Mouse (Mus musculus) neutrophil, adult 65 days (primary cell): ENCODE data around the gene Ttc24. TPM values are rescaled to one million over a fixed set of nuclear protein-coding genes. Genes with fewer than 3 reads are reported as not detected.

Experiments
- total RNA-seq: library from RNA; stranded (reverse); gene quantifications from 2 replicates; pipeline ENCODE4 v1.2.4, GENCODE M21; 2023

The Ttc24 gene
- not detected in 2 replicates for total RNA-seq

DNA sequence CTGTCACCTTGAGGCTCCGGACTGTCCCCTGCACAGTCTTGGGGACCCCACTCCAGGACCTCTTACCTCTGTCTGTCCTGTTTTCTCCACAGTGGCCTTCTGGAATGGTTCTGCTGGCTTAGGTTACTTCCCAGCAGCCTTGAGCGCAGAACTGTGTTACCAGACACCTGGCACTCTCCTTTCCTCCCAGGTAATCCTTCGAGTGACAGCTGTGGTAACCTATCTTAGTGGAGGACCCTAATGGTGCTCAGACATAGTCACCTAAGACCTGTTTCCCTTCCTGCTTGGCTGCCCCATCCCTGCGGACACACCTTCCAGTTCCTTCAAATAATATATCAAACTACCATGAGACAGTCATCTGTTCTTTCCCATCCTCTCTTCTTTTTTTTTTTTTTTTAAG lies at the start of gene Ttc24:
Gene Ttc24, minus strand, starts transcription at position 101 of the 400 bp plus-strand sequence.

DNA sequence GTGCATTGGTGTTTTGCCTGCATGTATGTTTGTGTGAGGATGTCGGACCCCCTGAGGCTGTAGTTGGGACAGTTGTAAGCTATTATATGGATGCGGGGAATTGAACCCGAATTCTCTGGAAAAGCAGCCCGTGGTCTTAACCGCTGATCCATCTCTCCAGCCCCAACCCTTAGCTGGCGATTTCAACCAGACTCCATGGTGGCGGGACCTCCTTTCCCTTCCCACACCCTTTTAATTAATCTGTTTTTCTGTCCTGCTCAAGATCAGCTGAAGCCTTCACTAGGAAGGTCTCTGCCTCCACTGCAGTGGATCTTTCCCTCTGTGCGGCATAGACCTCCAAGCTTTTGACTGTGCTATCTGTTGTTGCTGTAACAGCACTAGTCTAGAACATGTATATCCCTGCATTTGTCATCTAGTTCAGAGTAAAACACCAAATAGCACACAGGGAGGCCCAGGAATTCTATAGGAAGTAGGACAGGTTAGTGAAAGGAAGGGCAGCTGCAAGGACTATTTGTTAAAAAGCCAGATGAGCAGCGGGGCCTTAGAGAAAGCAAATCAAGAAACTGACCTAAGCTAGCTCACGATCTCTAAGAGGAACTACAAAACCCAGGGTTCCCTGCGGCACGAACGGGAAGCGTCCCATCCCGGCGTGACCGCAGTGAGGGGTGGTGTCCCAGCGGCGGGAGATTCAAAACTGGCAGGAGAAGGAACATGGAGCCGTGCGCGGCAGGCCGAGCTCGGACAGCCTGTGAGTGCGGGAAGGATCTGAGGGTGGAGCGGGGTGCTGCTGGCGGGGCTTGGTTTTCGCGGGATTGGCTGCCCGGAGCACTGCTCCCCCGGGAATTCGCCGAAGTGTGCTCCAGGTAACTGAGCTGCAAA lies 3.5 kb upstream of the Ttc24 start, which contains the start of gene Iqgap3:
Gene Iqgap3, plus strand, starts transcription at position 627 of the 879 bp plus-strand sequence.

DNA sequence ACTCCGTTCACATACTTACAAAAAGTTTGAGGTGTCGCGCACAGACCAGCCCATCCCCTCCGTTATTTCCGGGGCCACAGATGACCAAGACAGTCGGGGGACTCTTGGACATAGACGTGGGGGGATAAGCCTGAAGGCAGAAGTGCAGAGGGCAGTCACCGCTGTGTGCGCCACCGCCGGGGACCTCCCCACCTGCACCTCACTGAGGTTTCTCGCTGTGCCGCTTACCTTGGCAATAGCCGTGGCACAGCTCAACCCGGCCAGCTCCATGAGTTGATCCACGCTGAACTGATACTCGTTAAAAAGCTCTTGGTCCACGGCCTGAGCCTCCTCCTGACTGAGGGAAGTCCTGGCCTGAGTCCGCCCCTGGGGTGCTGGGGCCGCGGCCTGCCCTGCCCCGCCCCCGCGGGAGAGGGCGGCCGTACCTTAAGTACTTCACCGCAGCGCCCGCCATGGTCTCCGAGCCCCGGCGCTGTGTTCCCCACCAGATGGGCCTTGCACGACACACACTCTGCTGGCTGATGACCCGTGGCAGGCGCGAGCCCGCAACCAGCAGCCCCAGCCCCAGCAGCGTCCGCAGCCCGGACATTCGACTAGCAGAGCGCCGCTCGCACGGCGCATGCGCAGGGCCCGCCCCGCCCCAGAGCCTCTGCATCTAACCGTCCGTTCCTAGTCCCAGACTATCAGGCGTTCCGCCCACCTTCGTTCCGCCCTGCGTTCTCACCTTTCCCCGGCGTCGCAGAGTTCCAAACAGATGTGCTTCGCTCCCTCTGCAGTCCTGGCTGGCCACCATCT lies 20.0 kb downstream of the Ttc24 start, which contains the start of gene Naxe:
Gene Naxe, minus strand, starts transcription at position 594 of the 795 bp plus-strand sequence.

DNA sequence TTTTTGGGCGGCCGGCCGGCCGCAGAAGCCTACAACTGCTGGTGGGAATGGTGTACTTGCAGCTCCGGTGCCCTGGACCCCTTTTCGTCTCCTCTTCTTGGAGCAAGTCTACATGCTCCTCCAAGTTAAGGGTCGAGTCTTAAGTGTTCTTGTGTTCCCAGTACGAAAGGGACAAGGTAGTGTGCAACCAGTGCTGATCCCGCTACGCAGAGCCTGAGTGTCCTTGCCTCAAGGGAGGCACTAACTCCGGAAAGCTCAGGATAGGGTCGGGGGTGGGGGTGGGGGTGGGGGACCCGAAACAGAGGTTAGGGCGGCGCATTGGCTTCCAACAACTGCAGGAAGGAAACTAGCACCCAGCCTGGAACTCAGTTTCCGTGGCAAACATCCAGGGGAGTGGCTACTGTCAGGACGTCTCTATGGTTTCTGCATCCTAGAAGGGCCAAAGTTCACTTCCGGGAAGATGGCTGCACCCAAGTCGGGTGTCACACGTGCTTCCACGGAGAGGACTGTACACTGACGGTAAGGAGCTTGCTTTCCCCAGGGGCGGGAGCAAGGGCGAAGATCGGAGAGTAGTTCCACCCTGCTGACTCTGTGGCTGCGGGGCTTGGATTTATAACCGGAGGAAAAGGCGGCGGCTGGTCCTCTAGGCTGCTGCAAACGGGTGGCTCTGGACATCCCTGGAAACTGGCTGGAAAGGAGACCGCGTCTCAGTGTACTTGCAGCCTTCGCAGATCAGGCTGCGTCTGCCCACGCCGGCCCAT lies 35.3 kb downstream of the Ttc24 start, which contains the start of gene Gpatch4:
Gene Gpatch4, plus strand, starts transcription at position 448 of the 761 bp plus-strand sequence.

DNA sequence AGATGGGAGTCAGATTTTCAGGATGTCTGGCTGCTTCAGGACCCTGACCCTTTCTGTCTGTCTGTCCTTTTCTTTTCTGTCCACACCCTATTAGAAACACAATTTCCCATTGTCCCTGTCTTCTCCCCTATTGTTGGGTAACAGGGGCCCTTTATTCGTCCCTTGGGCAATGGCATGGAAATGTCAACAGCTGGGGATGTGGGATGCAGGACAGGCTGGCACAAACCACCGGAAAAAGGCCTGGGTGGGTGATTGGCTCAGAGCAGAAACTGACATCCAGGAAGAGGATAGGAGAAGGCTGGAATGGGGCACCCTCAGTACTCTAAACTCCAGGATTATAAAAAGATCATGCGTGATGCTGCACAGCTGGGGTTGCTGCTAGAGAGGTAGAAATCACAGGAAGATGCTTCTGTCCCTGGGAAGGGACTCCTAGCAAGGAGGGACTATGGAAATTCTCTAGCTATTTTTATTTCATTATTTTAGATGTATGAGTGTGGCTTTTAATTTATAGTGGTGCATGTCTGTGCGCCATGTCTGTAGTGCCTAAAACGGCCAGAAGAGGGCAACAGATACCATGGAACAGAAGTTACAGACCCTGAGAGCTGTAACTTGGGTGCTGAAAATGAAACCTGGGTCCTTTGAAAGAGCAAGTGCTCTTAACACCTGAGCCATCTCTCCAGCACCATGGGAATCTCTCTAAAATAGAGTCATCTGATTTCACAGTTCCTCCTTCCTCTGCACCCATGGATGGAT lies 50.5 kb downstream of the Ttc24 start, which contains the start of gene Hapln2:
Gene Hapln2, minus strand, starts transcription at position 150 of the 753 bp plus-strand sequence.

Other genes starting within 250 kb of the Ttc24 start
- 0.88 and 1.2 TPM in 2 replicates for gene Sh2d2a, start 231.5 kb downstream of the Ttc24 start, total RNA-seq
- gene Prcc, start 192.7 kb downstream of the Ttc24 start, total RNA-seq: 26.9 and 29.1 TPM in 2 replicates
- gene Hdgf, start 172.0 kb downstream of the Ttc24 start, total RNA-seq: 80.4 and 98.0 TPM in 2 replicates
- 62.4 and 72.9 TPM in 2 replicates for gene Mrpl24, start 158.8 kb downstream of the Ttc24 start, total RNA-seq
- 21.0 and 25.9 TPM in 2 replicates for gene Isg20l2, start 148.0 kb downstream of the Ttc24 start, total RNA-seq
- gene Rrnad1, start 147.6 kb downstream of the Ttc24 start, total RNA-seq: 10.7 and 10.8 TPM in 2 replicates
- gene Crabp2, start 129.6 kb downstream of the Ttc24 start, total RNA-seq: 0.54 and 0.66 TPM in 2 replicates
- gene Nes, start 107.2 kb downstream of the Ttc24 start, total RNA-seq: not detected in 2 replicates
- not detected in 2 replicates for gene Bcan, start 78.1 kb downstream of the Ttc24 start, total RNA-seq
- gene Hapln2, start 50.7 kb downstream of the Ttc24 start, total RNA-seq: not detected in 2 replicates
- 2.7 and 3.8 TPM in 2 replicates for gene Gpatch4, start 35.2 kb downstream of the Ttc24 start, total RNA-seq
- 21.0 and 21.5 TPM in 2 replicates for gene Naxe, start 19.8 kb downstream of the Ttc24 start, total RNA-seq
- 29.2 and 45.4 TPM in 2 replicates for gene Iqgap3, start 3.7 kb upstream of the Ttc24 start, total RNA-seq
- gene Mef2d, start 64.1 kb upstream of the Ttc24 start, total RNA-seq: 110 and 174 TPM in 2 replicates
- not detected in 2 replicates for gene Rhbg, start 176.4 kb upstream of the Ttc24 start, total RNA-seq
- gene Gm38392, start 208.9 kb upstream of the Ttc24 start, total RNA-seq: not detected in 2 replicates
- 0.75 TPM in 1 of 2 replicates, not detected in the other for gene Tsacc, start 218.7 kb upstream of the Ttc24 start, total RNA-seq
- 51.4 and 56.4 TPM in 2 replicates for gene Cct3, start 218.8 kb upstream of the Ttc24 start, total RNA-seq
- 109 and 122 TPM in 2 replicates for gene Glmp, start 246.7 kb upstream of the Ttc24 start, total RNA-seq